In the genomic region with DNA sequence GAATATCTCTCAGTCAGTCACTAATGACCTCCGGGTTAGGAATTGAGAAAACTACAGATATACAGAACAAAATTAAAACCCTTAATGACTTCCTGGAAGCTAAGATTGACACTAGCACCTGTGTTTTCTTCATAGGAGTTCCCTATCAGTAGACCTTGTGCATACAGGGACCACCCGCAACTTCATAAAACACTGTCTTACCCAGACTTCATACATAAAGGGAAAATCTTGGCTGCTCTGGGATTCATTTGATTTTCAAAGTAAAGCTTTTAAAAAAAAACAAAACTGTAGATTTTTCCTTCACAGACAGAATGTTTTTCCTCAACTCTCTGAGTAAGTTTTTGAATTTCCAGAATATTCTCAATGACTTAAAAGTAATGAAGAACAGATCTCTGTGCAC, we compare ENCODE assay signal across 26 mouse cellular contexts.
"Had no signal": no experiment of that assay in that cellular context is flagged by ENCODE, and none has a peak within 500 bp of the region (broad histone marks: within the 10 kb centered on the region; RNA-seq: fewer than 3 reads in every experiment).

No protein-coding gene starts in this region.

- H3K27me3 ChIP-seq: heart, embryonic 13.5 days; heart, embryonic 15.5 days; intestine, embryonic 15.5 days; limb, embryonic 15.5 days; liver, embryonic 12.5 days had no signal

- H3K4me3 ChIP-seq: gastrocnemius, adult 2 months; heart, embryonic 10.5 days; heart, embryonic 13.5 days; heart, embryonic 15.5 days; intestine, embryonic 15.5 days; layer of hippocampus, adult 2 months; limb, embryonic 15.5 days; liver, embryonic 12.5 days had no signal

- ATAC-seq: hindbrain, embryonic 16.5 days; inflammation-experienced regulatory T-cells, adult 6 months; intestine, embryonic 15.5 days; intestine, postnatal 0 days; liver, embryonic 12.5 days had no signal

- DNase-seq: gastrocnemius, adult 2 months; gastrocnemius, postnatal 10 days; gastrocnemius, postnatal 25 days; heart, adult 18-20 months; heart, postnatal 14 days; heart, postnatal 36 days; kidney, adult 18-20 months; kidney, adult 8-10 months; kidney, postnatal 10 days; kidney, postnatal 25 days; kidney, postnatal 4 days; layer of hippocampus, adult 9-11 months; layer of hippocampus, postnatal 36 days; left cerebral cortex, postnatal 4 days had no signal

- H3K27ac ChIP-seq: gastrocnemius, adult 2 months; heart, embryonic 10.5 days; heart, embryonic 13.5 days; heart, embryonic 15.5 days; hindbrain, embryonic 14.5 days; intestine, embryonic 15.5 days; layer of hippocampus, adult 2 months; limb, embryonic 15.5 days; liver, embryonic 12.5 days; liver, embryonic 14.5 days had no signal

- H3K4me1 ChIP-seq: heart, embryonic 10.5 days; heart, embryonic 13.5 days; heart, embryonic 15.5 days; intestine, embryonic 15.5 days; limb, embryonic 15.5 days; liver, embryonic 12.5 days had no signal

- H3K4me2 ChIP-seq: heart, embryonic 13.5 days; heart, embryonic 15.5 days; hindbrain, embryonic 14.5 days; intestine, embryonic 15.5 days; limb, embryonic 15.5 days; liver, embryonic 12.5 days had no signal

- H3K9ac ChIP-seq: heart, embryonic 13.5 days; heart, embryonic 15.5 days; hindbrain, embryonic 14.5 days; intestine, embryonic 15.5 days; limb, embryonic 15.5 days; liver, embryonic 12.5 days; liver, embryonic 14.5 days had no signal

- H3K9me3 ChIP-seq: heart, embryonic 10.5 days; heart, embryonic 13.5 days; heart, embryonic 15.5 days; intestine, embryonic 15.5 days; limb, embryonic 15.5 days; liver, embryonic 12.5 days had no signal

- H3K36me3 ChIP-seq: heart, embryonic 10.5 days; heart, embryonic 13.5 days; heart, embryonic 15.5 days; intestine, embryonic 15.5 days; limb, embryonic 15.5 days; liver, embryonic 12.5 days had no signal
